Mouse (Mus musculus): ENCODE measurements around the gene Pheta1.
"Not testable (repeated sequence)": the region's sequence is repeated elsewhere in the genome, so short reads cannot be mapped to it uniquely, and the experiment has no call there.

GRCm38 (mm10) chr5:121847269-121847668 lies 1.5 kb upstream of the Pheta1 start:
- TF ChIP-seq CTCF, EP300 (IDR thresholded peaks at IDR 0.05): not testable (repeated sequence)

All from lung, postnatal 0 days (tissue).